Mouse (Mus musculus) hindbrain, embryonic 10.5 days (tissue): Measurements from ENCODE around the gene Gadd45g. TPM values are rescaled to one million over a fixed set of nuclear protein-coding genes. Genes with fewer than 3 reads are reported as not detected.

Source experiments
- DNase-seq: peaks from one replicate; pipeline ENCODE4 v3.0.0-alpha.2; 2017; ENCODE audit warnings: low spot score
- H3K27ac ChIP-seq: fragments of 300-500 bp; sonication (generic); 2 replicates; pipeline ENCODE4 v1.5.1; 2016; ENCODE audit warnings: mild to moderate bottlenecking, moderate library complexity
- H3K27me3 ChIP-seq: fragments of 300-500 bp; sonication (generic); 2 replicates; pipeline ENCODE4 v1.6.1; 2016; ENCODE audit warnings: mild to moderate bottlenecking; ENCODE audit not compliant: poor library complexity, insufficient read depth, severe bottlenecking
- H3K36me3 ChIP-seq: fragments of 300-500 bp; sonication (generic); 2 replicates; pipeline ENCODE4 v1.6.1; 2016; ENCODE audit warnings: mild to moderate bottlenecking, moderate library complexity
- H3K4me1 ChIP-seq: fragments of 300-500 bp; sonication (generic); replicated peaks from 2 replicates; pipeline ENCODE4 v1.6.1; 2016; ENCODE audit warnings: mild to moderate bottlenecking
- H3K4me3 ChIP-seq: fragments of 300-500 bp; sonication (generic); 2 replicates; pipeline ENCODE4 v1.5.1; 2016; ENCODE audit warnings: mild to moderate bottlenecking, moderate library complexity
- H3K9me3 ChIP-seq: fragments of 300-500 bp; sonication (generic); 2 replicates; pipeline ENCODE4 v1.6.1; 2016; ENCODE audit warnings: mild to moderate bottlenecking, moderate library complexity
- WGBS: fragments of 180-500 bp; shearing (Covaris S2); methylation state at CpG from one replicate; pipeline ENCODE4 v1.1.7; 2016; 5-methylcytosine and 5-hydroxymethylcytosine counted together
- polyA plus RNA-seq: library from polyadenylated mRNA; unstranded; fragments of >200 nt; fragmentation: Nextera tagmentation; extraction: Ambion mirVana; gene quantifications from 2 replicates; pipeline ENCODE4 v1.2.1, GENCODE M21; 2016

The Gadd45g gene
- polyA plus RNA-seq, 1 experiment from 2014 or later, result 214 TPM

DNA sequence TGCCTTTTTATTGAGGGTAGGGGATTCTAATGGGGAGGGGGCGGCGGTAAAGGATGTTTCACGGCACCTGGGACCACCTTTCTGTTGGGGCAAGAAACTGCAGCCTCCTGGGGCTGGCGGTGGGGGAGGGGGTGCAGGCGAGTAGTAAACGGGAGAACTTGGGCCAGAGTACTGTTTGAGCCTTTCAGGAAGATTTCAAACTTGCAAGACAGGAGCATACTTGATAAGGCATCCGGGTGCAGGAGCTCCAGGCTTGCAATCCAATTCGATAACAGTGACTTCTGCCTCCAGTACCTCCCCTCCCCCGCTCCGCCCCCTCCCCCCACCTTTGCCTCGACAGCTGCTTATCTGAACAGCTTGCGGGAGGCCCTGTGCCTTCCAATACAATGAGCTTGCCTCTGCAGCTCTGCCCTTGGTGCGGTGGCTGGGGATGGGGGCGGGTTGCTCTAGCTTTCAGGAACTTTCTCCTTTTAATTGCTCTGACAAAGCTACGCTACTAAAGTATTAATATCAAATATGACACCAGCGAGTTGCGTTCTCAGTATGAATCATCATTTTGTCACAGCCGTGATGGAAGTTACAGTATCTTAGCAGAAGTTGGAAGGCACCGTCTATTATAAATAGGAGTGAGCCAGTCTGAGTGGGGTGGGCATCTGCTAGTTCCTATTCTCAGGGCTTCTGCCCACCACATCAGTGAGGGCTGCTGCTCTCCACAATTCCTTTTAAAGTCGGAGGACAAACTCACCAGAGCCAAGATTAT is 2.2 kb downstream of the Gadd45g start:
- Histone ChIP-seq H3K9me3 (no peaks in the 10 kb centered on the region), H3K4me1 (peaks cover 94% of the 10 kb centered on the region), H3K27me3 (peaks cover 67% of the 10 kb centered on the region), H3K4me3 (peak overlapping the region; percentile 74), H3K27ac (peak overlapping the region; percentile 94), H3K36me3 (peaks cover 4% of the 10 kb centered on the region)
- peak; percentile 78 for DNase-seq
- 1% methylated on average over 20 of the region's 20 CpGs for WGBS

- 5% methylated on average over 25 of the region's 25 CpGs for WGBS
- peak overlapping the region; percentile 94 for H3K27ac ChIP-seq
- H3K27me3 ChIP-seq, result peaks cover 67% of the 10 kb centered on the region
- peaks cover 96% of the 10 kb centered on the region for H3K4me1 ChIP-seq
- peaks cover 4% of the 10 kb centered on the region for H3K36me3 ChIP-seq
- peak; percentile 80 for DNase-seq
- no peaks in the 10 kb centered on the region for H3K9me3 ChIP-seq
- peak overlapping the region; percentile 74 for H3K4me3 ChIP-seq
Observed at GRCm38 (mm10) chr13:51849241-51850033, 3.0 kb downstream of the Gadd45g start.

DNA sequence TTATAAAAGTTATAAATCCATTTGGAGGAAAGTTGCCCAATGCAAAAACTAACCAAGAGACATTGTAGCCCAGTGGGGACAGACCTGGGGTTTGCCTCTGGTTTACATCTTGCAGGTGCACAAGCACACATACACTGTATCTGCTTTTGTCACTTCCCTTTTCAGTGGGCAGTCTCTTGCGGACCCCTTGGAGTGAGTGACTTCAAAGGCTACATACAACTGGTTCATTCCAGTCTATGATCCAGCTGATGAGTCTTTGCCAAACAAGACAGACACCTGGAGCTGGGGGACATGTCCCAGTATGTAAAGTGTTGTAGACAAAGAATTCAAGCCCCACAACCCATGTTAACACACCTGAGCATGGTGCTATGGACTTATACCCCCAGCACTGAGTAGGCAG is 4.1 kb downstream of the Gadd45g start:
- H3K27ac ChIP-seq, result no peak overlapping the region
- DNase-seq, result no peak
- H3K4me3 ChIP-seq, result no peak overlapping the region
- 58% methylated on average over 1 of the region's 1 CpGs for WGBS
- H3K27me3 ChIP-seq, result peaks cover 71% of the 10 kb centered on the region
- H3K36me3 ChIP-seq, result peaks cover 4% of the 10 kb centered on the region
- no peaks in the 10 kb centered on the region for H3K9me3 ChIP-seq
- H3K4me1 ChIP-seq, result peaks cover 87% of the 10 kb centered on the region

- H3K27ac ChIP-seq, result peak overlapping the region; percentile 36
- no peaks in the 10 kb centered on the region for H3K9me3 ChIP-seq
- H3K4me1 ChIP-seq, result peaks cover 75% of the 10 kb centered on the region
- WGBS, result 29% methylated on average over 7 of the region's 7 CpGs
- no peak for DNase-seq
- H3K36me3 ChIP-seq, result peaks cover 4% of the 10 kb centered on the region
- H3K4me3 ChIP-seq, result no peak overlapping the region
- peaks cover 70% of the 10 kb centered on the region for H3K27me3 ChIP-seq
Observed at GRCm38 (mm10) chr13:51852560-51853190, 6.2 kb downstream of the Gadd45g start.

DNA sequence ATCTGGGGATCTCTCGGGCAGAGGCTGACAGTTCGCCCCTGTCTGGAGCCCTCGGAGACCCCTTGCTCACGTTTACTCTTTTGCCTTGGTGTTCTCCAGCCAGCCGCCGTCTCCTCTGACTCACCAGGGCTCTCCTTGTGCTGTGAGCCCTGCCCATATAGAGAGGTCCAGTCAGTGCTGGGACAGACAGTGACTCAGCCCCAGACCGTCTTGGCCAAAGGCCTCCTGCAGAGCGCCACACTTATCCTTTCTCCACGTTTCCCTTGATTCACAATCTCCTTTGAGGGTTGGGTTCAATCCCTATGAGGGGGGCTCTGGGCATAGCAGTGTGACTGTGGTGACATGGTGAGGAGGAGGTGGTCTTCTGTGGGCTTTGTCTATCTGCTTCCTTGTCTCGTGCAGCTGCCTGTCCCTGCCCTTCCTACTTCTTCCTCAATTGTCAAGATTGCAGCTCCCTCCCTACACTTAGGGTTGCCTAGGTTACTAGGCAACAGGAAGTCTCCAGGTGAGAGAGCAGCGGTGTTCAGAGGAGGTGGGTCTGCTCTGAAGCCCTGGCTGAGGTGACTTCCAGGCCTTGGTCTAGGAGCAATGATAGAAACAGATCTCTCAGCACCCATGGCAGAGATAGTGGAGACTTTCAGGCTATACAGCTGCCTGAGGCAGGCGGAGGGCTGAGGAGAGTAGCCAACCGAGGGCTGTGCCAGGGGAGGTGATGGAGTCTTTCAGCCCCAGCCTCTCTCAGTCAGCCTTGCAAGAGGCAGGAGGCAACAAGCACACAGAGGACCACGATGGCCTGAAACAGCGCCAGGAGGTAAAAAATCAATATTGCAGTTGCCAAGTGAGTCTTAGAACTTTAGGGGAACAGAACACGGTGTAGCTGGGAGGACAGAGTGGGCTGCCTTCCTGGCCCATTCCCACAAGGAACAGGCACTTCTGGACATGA is 7.1 kb downstream of the Gadd45g start:
- WGBS, result 16% methylated on average over 16 of the region's 16 CpGs
- no peak for DNase-seq
- peaks cover 70% of the 10 kb centered on the region for H3K27me3 ChIP-seq
- no peak overlapping the region for H3K4me3 ChIP-seq
- peak overlapping the region; percentile 36 for H3K27ac ChIP-seq
- no peaks in the 10 kb centered on the region for H3K36me3 ChIP-seq
- H3K9me3 ChIP-seq, result no peaks in the 10 kb centered on the region
- peaks cover 71% of the 10 kb centered on the region for H3K4me1 ChIP-seq

DNA sequence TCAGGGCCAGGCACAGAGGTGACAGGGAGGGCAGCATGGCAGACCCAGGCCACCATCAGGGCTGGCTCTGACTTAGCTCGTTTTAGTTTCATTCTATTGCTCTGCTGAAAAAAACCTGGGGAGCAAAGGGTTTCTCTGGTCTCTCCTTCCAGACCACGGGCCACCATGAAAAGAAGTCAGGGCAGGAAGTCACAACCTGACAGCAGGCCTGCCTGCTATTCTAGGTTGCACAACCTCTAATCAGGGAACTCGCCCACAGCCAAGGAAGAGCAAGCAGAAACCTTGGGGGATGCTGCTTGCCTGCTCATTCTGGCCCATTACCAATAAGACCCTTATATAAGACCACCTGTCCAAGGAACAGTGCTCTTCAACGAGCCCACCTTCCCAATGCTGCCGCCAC is 9.1 kb downstream of the Gadd45g start:
- no peak for DNase-seq
- Histone ChIP-seq H3K4me3 (no peak overlapping the region), H3K9me3 (no peaks in the 10 kb centered on the region), H3K27ac (no peak overlapping the region), H3K36me3 (no peaks in the 10 kb centered on the region), H3K4me1 (peaks cover 65% of the 10 kb centered on the region), H3K27me3 (peaks cover 66% of the 10 kb centered on the region)
- WGBS, result 85% methylated on average over 5 of the region's 5 CpGs

DNA sequence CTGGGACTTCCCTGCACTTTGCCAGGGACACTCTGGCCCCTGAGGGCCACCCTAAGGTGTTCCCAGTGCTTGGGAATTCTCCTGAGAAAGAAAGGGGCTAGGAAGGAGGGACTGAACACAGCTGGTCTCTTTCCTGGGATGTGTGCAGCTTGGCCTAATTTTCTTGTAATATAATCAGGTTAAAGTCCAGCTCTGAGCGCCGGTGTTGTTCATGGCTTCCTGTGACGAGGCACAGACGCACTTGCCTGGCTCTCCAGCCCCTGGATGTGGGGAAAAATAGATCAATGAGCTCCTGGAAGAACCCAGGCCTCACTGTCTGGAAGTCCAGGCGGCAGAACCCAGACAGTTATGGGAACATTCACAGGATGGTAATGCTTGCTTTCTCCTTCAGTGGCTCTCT is 10.7 kb downstream of the Gadd45g start:
- DNase-seq, result no peak

GRCm38 (mm10) chr13:51858475-51858874 is 12.0 kb downstream of the Gadd45g start:
- no peak overlapping the region for H3K4me3 ChIP-seq
- H3K27me3 ChIP-seq, result peaks cover 41% of the 10 kb centered on the region
- no peaks in the 10 kb centered on the region for H3K36me3 ChIP-seq
- DNase-seq, result no peak
- no peaks in the 10 kb centered on the region for H3K9me3 ChIP-seq
- peaks cover 36% of the 10 kb centered on the region for H3K4me1 ChIP-seq
- H3K27ac ChIP-seq, result no peak overlapping the region
- 53% methylated on average over 4 of the region's 4 CpGs for WGBS

More for the DNA sequence above, 10.7 kb downstream of the Gadd45g start:
- Histone ChIP-seq H3K4me3 (no peak overlapping the region), H3K9me3 (no peaks in the 10 kb centered on the region), H3K36me3 (no peaks in the 10 kb centered on the region), H3K4me1 (peaks cover 49% of the 10 kb centered on the region), H3K27me3 (peaks cover 54% of the 10 kb centered on the region), H3K27ac (no peak overlapping the region)
- 74% methylated on average over 5 of the region's 5 CpGs for WGBS

DNA sequence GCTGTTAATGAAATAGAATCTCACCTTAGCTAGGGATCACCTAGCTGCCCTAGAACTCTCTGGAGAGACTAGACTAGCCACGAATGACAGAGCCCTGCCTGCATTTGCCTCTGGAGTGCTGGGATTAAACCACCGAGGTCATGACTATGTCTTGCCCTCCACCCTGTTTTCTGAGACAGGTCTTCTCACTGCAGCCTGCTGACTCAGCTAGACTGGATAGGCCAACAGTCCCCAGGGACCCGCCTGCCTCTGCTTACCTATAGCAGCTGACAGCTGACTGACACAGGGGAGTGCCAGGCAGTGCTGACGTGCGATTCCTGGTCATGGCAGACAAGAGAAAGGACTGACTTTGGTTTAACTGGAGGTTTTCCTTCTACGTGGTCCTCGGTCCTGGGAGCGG is 12.7 kb downstream of the Gadd45g start:
- 84% methylated on average over 8 of the region's 8 CpGs for WGBS
- no peaks in the 10 kb centered on the region for H3K36me3 ChIP-seq
- DNase-seq, result no peak
- peaks cover 29% of the 10 kb centered on the region for H3K4me1 ChIP-seq
- H3K4me3 ChIP-seq, result no peak overlapping the region
- peaks cover 40% of the 10 kb centered on the region for H3K27me3 ChIP-seq
- H3K27ac ChIP-seq, result 0 out of 2 replicates have a peak overlapping the region, but pooled peaks have one; percentile 29
- no peaks in the 10 kb centered on the region for H3K9me3 ChIP-seq

GRCm38 (mm10) chr13:51859798-51860197 is 13.3 kb downstream of the Gadd45g start:
- Histone ChIP-seq H3K36me3 (no peaks in the 10 kb centered on the region), H3K4me1 (peaks cover 24% of the 10 kb centered on the region), H3K4me3 (no peak overlapping the region), H3K27ac (peak overlapping the region; percentile 29; the same call in 1 of the 2 replicates), H3K9me3 (no peaks in the 10 kb centered on the region), H3K27me3 (peaks cover 33% of the 10 kb centered on the region)
- DNase-seq, result no peak
- 54% methylated on average over 3 of the region's 3 CpGs for WGBS

DNA sequence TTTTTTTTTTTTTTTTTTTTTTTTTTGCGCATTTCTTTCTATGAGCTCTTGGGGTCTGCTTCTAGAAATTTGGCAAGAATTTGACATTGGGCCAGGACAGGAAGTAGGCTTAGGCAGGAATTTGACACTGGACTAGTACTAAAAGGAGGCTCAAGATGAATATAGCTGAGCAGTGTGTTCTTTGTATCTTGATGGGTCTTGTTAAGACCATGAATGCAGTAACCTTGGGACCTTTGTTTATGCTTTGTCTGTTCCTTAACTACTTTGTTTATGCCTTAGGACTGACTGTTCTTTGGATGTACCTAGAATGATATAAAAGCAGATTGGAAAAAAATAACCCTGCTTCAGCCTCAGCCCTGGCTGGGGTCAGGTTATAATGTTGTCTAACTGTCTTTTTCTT is 16.3 kb downstream of the Gadd45g start:
- Histone ChIP-seq H3K36me3 (no peaks in the 10 kb centered on the region), H3K27me3 (peaks cover 26% of the 10 kb centered on the region), H3K4me3 (no peak overlapping the region), H3K27ac (no peak overlapping the region), H3K9me3 (no peaks in the 10 kb centered on the region), H3K4me1 (peaks cover 26% of the 10 kb centered on the region)
- DNase-seq, result no peak
- WGBS, result 76% methylated on average over 1 of the region's 1 CpGs

DNA sequence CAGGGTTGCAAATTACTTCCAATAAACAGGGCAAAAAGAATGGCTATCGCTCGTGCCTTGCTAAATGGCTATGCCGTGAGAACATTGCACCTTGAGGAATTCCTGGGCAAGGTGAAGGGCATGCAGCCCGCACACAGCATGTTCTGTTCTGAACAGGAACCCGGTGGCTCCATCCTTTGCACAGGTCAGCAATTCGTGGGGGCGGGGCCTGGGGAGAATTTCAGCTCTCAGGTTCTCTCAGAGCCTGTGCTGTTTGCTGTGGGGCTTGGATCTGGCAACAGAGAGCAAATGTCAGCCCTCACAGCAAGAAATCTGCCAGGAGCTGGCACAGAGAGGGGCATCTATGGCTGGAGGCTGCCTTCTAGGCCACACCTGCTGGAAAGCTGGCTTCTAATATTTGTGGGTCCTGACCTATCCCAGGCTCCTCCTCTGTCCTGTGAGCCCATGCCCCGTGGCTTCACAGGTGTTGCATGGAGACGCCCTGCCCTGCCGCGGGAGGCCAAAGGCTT is 19.7 kb downstream of the Gadd45g start:
- WGBS, result 74% methylated on average over 11 of the region's 11 CpGs
- no peaks in the 10 kb centered on the region for H3K9me3 ChIP-seq
- H3K27me3 ChIP-seq, result peaks cover 38% of the 10 kb centered on the region
- H3K36me3 ChIP-seq, result no peaks in the 10 kb centered on the region
- no peak overlapping the region for H3K4me3 ChIP-seq
- H3K4me1 ChIP-seq, result peaks cover 19% of the 10 kb centered on the region
- H3K27ac ChIP-seq, result no peak overlapping the region
- DNase-seq, result no peak
